Mouse (Mus musculus) liver, postnatal 0 days (tissue): Measurements from ENCODE around the gene Atp8a1.

Experiments
- CTCF ChIP-seq: sonication (generic); IDR thresholded peaks from 2 replicates; pipeline ENCODE4 v1.5.1; 2016; ENCODE audit warnings: antibody characterized with exemption, low read depth
- EP300 ChIP-seq: IDR thresholded peaks from 2 replicates; pipeline ENCODE4 v1.6.1; 2016; ENCODE audit warnings: antibody characterized with exemption, low read depth, mild to moderate bottlenecking

- TF ChIP-seq CTCF: no peak
- TF ChIP-seq EP300: no peak
Observed at GRCm38 (mm10) chr5:67575705-67576104, 271.5 kb downstream of the Atp8a1 start.
